Mouse (Mus musculus): ENCODE data around the gene Arhgef10l.
A peak's percentile ranks its signal among the peaks of the same experiment; 100 is the strongest.
"Not testable (repeated sequence)": the region's sequence is repeated elsewhere in the genome, so short reads cannot be mapped to it uniquely, and the experiment has no call there.

Arhgef10l gene

DNA sequence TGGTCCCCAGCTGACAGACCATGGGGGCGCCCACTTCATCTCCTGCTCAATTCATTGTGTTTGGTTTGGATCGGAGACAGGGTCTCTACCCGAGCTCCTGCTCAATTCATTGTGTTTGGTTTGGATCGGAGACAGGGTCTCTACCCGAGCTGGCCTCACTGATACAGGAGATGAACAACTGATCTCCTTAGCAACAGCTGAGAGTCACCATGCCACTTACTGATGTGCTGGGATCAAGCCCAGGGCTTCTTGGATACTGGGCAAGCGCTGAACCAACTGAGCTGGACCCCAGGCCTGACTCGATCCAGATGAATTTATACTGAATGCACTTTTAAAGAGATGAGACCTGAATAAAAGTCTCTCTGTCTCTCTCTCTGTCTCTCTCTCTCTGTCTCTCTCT is 59.6 kb downstream of the Arhgef10l start:
- DNase-seq (ENCODE audit: low spot score in 2 of 2), result no peak

- no peak for DNase-seq (ENCODE audit: low spot score in 2 of 2)
Measured at GRCm38 (mm10) chr4:140605790-140606189, 60.0 kb downstream of the Arhgef10l start.

DNA sequence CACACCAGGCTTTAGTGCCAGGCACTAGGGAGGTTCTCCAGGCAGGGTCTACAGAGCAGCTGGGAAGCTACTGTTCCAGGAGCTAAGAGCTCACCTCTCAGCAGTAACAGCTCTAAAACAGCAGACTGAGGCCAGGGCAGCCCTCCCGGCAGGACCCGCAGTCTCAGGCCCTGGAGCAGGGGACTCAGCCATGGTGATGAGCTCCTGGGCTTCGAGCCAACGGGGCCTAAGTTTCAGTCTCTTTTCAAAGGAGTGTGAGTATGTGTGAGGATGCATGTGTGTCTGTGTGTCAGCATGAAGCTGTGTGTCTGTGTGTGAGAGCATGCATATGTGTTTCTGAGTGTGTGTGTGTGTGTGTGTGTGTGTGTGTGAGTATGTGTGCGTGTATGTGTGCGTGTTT is 60.6 kb downstream of the Arhgef10l start:
- DNase-seq (ENCODE audit: low spot score in 2 of 2), result no peak

DNA sequence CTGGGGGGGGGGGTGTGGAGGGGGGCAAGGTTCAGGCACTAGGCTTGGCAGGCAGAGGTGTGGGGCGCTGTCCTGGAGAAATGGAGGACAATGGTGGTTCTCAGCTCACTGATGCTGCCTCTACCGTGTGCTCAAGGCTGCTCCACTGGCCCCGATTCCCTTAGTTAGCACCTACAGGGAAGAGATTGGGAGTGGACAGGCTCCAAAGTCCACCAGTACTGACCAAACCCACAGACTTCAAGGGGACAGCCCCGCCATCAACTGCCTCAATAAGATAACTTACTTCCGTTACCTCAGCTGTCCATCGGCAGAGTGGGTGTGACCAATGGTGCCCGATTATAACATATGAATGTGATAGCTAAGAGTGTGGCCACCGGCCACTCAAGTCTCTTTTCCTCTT is 61.3 kb downstream of the Arhgef10l start:
- no peak for DNase-seq (ENCODE audit: low spot score in 2 of 2)

- no peak for DNase-seq (ENCODE audit: low spot score in 2 of 2)
Measured at GRCm38 (mm10) chr4:140602022-140602421, 63.8 kb downstream of the Arhgef10l start.

- DNase-seq (ENCODE audit: low spot score in 2 of 2), result no peak
Measured at GRCm38 (mm10) chr4:140601153-140601552, 64.7 kb downstream of the Arhgef10l start.

DNA sequence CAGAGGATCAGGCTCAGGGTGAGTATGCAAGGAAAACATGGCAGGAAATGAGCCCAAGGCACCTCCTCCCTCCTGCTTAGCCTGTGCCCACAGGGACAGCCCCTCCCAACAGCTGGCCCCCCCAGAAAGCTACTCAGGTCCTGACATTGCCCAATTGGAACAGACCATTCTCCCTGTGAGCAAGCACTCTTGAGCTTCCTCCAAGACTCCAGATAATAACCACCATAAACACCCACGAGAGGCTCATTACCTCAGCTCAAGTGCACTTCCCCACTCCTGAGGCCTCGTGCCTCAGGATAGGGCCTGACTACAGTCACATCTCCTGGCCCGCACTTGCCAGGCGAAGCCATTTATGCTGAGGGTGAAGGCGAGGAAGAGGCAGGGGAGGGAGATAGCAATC is 67.0 kb downstream of the Arhgef10l start:
- no peak for DNase-seq (ENCODE audit: low spot score in 2 of 2)

GRCm38 (mm10) chr4:140597928-140598327 is 67.9 kb downstream of the Arhgef10l start:
- DNase-seq (ENCODE audit: low spot score in 2 of 2), result no peak

DNA sequence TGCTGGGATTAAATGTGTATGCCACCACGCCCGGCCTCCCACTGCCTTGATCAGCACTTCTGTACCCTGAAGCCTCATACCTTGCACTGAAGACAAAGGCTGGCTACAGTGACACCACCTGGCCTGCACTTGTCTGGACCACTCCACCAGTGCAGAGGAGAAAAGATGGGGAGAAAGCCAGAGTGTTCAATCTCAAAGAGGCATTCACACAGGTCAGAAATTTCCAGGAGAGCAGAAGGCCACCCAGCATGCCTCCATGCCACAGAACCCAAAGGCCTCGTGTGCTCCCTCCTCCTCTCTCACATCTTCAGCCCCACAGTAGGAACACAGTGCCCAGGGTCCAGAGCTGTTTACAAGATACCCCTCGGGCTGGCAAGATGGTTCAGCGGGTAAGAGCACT is 68.4 kb downstream of the Arhgef10l start:
- no peak for DNase-seq (ENCODE audit: low spot score in 2 of 2)

DNA sequence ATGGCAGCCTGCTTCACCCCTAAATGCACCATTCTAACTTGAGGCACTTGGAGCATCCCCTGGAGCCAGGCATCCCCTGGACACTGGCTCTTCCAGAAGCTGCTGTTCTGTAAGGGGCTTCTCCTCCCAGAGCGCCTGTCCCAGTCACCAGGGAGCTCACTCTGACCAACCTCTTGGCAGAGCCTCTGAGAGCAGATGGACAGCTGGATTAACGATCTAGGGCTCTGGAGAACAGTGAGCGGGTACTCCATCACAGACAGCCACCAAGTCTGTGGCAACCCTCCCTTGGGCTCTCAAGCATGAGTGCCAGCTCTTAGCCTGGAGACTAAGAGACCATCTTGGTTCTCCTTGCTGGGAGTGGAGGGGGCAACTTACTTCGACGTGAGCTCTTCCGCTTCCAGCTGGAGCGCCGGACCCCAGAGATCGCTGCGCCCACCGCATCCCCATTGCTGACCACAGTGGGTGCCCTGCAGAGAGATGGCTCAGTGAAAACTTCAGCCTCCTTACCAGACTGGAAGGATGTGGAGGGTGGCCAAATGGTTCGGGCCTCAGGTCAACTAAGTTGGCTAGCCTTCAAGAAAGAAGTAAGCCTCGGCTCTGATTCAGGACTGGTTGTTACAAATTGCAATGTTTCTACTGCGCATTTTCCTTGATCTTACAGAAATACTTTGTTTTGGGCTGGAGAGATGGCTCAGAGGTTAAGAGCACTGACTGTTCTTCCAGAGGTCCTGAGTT is 71.9 kb downstream of the Arhgef10l start:
- DNase-seq (ENCODE audit: low spot score in 2 of 2), result no peak

- DNase-seq (ENCODE audit: low spot score in 2 of 2), result no peak
Measured at GRCm38 (mm10) chr4:140592990-140593770, 72.6 kb downstream of the Arhgef10l start.

- peak; percentile 76 to 77 for DNase-seq (ENCODE audit: low spot score in 2 of 2)
Measured at GRCm38 (mm10) chr4:140592217-140592759, 73.5 kb downstream of the Arhgef10l start.

- no peak for DNase-seq (ENCODE audit: low spot score in 2 of 2)
Measured at GRCm38 (mm10) chr4:140586478-140586877, 79.3 kb downstream of the Arhgef10l start.

GRCm38 (mm10) chr4:140584240-140584639 is 81.6 kb downstream of the Arhgef10l start:
- no peak for DNase-seq (ENCODE audit: low spot score in 2 of 2)

- DNase-seq (ENCODE audit: low spot score in 2 of 2), result no peak
Measured at GRCm38 (mm10) chr4:140582390-140583088, 83.3 kb downstream of the Arhgef10l start.

- DNase-seq (ENCODE audit: low spot score in 2 of 2), result no peak
Measured at GRCm38 (mm10) chr4:140581730-140582389, 84.0 kb downstream of the Arhgef10l start.

DNA sequence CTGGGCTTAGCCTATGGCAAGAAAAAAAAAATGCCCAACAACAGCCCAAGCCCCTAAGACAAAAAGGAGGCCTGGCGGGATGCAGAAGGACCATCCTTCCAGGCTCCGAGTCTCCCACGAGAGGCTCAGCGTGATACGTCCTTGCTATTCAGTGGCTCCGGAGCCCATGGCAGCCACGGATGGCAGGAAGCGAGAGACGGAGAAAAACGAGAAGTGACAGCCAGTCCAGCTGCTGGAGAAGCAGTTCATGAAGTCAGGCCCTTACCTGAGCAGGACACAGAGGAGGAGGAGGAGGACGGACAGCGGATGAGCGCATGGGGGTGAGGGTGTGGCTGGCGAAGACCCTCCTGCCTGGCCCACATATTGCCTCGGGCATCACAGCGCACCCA is 84.5 kb downstream of the Arhgef10l start:
- no peak for DNase-seq (ENCODE audit: low spot score in 2 of 2)

DNA sequence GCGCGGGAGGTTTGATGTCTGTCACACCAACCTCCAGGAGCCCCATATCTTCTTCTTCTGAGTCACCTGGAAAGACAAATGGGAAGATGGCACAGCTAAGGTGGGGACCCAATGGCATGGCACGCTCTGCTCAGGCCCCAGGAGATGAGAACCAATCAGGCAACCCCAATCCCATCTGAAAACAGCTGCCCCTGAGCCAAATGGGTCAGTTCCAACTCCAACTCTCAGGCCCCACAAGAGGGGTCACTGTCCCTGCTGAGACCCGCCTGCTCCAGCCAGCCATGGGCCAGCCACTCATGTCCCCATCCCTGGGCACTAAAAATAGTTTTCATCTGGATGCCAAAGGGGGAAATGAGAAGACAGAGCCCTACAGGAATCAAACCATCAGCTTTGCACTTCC is 84.9 kb downstream of the Arhgef10l start:
- no peak for DNase-seq (ENCODE audit: low spot score in 2 of 2)

DNA sequence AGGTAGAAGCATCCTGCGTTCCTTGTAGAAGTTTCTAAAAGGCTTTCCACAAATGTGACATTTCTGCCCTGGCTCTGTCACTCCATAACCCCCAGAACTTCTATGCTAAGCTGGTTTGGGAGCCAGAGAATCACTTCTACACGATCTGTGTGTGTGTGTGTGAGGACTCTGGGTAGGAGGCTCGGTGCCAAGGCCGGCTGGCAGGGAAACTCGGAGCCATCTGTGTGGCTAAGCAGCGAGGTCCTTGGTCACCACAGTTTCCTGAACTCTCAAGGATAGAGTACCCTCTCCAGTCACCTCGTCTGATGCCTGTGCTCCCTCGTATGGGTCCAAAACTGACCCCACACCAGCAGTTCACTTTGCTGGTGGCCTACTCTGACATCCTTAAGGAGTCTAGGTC is 86.2 kb downstream of the Arhgef10l start:
- no peak for DNase-seq (ENCODE audit: low spot score in 2 of 2)

- DNase-seq (ENCODE audit: low spot score in 2 of 2), result no peak
Measured at GRCm38 (mm10) chr4:140579149-140579548, 86.7 kb downstream of the Arhgef10l start.

- DNase-seq (ENCODE audit: low spot score in 2 of 2), result no peak
Measured at GRCm38 (mm10) chr4:140576628-140577027, 89.2 kb downstream of the Arhgef10l start.

GRCm38 (mm10) chr4:140574863-140575262 is 90.9 kb downstream of the Arhgef10l start:
- not testable (repeated sequence) for DNase-seq (ENCODE audit: low spot score in 2 of 2)
